Mouse (Mus musculus) liver, postnatal 0 days (tissue): Measurements from ENCODE around the gene Gzmg.

Experiments
- CTCF ChIP-seq: sonication (generic); IDR thresholded peaks from 2 replicates; pipeline ENCODE4 v1.5.1; 2016; ENCODE audit warnings: antibody characterized with exemption, low read depth
- EP300 ChIP-seq: IDR thresholded peaks from 2 replicates; pipeline ENCODE4 v1.6.1; 2016; ENCODE audit warnings: antibody characterized with exemption, low read depth, mild to moderate bottlenecking

- no peak for TF ChIP-seq EP300
- no peak for TF ChIP-seq CTCF
Measured at GRCm38 (mm10) chr14:56172744-56173143, 13.4 kb upstream of the Gzmg start.
